Mouse (Mus musculus) lung, adult 18-20 months (tissue): Measurements from ENCODE around the gene Psenen.
A peak's percentile ranks its signal among the peaks of the same experiment; 100 is the strongest.

ENCODE experiments used
- DNase-seq, 2 experiments: peaks; one replicate each; pipeline ENCODE4 v3.0.0; 2022; ENCODE audit warnings: mixed read lengths in 2 of 2

The Psenen gene

DNA sequence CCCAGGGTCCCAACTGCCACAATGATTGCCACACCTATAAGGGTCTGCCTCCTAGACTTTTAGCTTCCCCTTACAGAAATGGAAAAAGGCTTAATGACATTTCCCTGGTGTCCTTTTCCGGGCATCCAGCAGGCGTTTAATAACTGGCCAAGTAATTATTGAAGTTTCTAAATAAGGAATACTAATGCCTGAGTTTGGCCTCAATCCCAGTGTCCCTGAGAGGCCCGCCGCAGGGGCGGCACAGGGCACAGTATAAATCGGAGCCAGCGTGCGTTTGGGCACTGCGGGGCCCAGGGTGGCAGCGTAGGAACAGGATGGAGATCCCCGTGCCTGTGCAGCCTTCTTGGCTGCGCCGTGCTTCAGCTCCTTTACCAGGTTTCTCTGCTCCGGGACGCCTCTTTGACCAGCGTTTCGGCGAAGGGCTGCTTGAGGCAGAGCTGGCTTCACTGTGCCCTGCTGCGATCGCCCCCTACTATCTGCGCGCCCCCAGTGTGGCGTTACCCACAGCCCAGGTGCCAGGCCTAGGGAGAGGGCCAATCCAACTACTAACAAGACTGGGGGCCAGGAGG is 10.3 kb downstream of the Psenen start:
- peak in 1 of 2 experiments; percentile 34 for DNase-seq

DNA sequence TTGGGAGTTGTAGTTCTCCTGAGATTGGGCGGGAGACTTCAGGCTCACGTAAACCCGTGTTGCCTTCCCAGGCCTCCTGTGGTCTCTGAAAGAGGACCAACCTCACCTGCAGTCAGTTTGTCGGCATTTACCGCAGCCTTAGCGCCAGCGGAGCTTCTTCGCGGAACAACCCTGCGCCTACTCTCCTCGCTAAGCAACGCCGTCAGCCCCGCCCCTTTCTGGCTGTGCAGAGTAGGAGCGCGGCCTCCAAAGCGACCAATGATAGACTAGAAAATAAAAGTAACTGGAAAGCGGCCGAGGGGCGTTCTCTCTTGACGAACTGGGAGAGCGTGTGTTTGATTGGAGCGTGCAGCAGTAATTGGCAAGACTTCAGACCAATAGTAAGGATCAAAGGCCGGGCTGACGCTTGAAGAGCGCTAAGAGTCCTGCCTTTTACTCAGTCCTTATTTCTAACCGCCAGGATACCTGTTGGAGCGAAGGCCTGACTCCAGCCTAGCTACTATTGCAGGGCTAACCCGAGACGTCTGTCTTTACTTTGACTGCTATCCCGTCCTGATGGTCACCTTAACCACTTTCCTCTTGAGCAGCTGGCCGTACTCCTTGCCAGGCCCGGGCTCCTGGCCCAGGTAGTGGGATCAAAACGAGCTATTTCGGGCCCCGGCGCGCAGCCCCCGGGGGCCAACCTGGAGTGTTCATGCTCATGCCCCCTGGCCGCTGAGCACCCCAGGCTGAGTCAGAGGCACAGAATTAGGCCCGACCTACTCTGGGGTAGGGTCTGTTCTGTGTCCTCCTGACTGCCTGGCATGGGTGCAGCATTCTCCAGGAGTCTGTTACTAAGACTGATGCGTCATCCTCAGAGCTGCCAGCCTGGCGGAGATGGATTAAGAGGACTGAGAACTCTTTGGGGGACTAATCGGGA is 11.1 kb downstream of the Psenen start, which contains the start of the genes Hspb6 and Proser3:
Gene Hspb6, plus strand, starts transcription at position 77 of the 919 bp plus-strand sequence.
Gene Proser3, minus strand, starts transcription at position 198 of the 919 bp plus-strand sequence.
- peak; percentile 97 to 99 for DNase-seq

DNA sequence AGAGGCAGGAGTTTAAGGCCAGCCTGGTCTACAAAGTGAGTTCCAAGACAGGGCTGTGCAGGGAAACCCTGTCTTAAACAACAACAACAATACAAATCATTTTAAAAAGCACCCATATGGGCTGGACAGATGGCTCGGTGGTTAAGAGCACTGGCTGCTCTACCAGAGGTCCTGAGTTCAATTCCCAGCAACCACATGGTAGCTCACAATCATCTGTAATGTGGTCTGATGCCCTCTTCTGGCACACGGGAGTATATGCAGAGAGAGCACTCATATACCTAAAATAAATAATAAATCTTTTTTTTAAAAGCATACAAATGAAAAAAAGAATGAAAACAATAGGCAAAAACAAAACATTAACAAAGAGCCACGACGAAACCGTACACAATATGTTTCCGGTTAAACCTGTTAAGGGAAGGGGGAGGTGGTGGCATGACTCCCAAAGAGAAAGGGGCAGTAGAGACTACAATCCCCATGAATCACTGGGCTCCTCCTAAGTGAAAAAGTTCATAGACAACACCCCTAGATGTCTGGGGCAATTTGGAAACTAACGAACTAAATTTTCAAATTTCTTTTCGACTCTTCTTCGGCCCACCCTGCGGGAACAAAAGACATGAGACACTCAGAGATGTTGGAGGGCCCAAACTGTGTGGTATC is 11.9 kb downstream of the Psenen start:
- DNase-seq, result peak in 1 of 2 experiments; percentile 74

DNA sequence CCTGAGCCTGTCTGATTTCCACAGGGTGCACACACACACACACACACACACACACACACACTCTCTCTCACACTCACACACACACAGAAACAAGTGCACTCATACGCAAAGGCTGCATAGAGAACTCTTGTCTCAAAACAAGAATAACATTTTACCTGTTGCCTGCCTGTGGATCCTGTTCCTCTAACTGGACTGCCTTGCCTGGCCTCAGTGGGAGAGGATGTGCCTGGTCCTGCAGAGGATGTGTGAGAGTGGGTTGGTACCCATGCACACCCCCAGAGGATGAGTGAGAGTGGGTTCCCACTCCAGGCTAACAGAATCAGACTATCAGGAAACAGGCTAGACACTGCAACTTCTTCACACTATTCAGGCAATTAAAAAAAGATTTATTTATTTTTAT is 12.8 kb downstream of the Psenen start:
- DNase-seq, result no peak

DNA sequence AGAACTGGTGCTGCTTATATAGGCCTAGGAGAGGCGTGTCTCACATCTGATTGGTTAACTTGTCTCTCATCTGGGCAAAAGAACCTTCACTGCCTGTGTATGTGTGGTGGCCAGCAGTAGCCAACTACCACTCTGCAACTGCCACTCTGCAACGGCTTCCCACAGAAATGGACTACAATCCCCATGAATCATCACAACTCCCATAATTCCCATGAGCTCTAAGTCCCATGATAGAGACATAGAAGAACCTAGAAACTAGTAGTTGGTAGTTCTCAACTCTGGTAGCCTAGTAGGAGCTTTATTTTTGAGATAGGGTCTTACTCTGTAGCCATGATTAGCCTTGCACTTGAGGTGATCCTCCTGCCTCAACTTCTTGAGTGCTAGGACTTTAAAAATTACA is 13.5 kb downstream of the Psenen start:
- no peak for DNase-seq

DNA sequence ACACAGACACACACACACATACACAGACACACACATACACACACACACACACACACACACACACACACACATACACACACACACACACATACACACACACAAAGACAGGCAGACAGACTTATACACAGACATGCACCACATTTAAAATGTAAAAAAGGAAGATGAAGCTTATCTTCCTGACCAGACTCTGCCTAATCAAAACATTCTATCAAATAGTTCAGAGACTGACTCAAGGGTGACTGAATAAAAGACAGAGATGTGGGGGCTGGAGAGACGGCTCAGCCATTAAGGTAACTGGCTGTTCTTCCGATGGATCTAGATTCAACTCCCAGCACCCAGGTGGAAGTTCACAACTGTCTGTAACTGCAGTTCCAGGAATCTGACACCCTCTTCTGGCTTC is 19.1 kb downstream of the Psenen start:
- no peak for DNase-seq

DNA sequence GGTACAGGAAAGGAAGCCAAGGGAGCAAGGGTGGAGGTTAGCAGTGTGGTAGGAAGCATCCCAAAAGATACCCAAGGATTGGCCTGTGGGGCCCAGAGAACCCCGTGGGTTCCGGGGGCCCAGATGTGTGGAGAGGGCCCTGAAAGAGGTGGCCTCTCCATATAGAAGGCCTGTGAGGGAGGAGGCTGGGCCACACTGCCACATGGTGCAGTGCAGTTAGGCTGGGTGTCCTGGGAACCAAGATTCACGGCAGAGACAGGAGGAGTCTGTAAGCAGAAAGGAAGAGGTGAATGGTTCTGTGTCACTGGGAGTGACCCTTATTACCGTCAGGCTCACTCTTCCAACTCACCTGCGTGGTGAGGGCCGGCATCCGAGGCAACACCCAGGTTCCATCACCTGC is 22.9 kb downstream of the Psenen start:
- DNase-seq, result no peak

DNA sequence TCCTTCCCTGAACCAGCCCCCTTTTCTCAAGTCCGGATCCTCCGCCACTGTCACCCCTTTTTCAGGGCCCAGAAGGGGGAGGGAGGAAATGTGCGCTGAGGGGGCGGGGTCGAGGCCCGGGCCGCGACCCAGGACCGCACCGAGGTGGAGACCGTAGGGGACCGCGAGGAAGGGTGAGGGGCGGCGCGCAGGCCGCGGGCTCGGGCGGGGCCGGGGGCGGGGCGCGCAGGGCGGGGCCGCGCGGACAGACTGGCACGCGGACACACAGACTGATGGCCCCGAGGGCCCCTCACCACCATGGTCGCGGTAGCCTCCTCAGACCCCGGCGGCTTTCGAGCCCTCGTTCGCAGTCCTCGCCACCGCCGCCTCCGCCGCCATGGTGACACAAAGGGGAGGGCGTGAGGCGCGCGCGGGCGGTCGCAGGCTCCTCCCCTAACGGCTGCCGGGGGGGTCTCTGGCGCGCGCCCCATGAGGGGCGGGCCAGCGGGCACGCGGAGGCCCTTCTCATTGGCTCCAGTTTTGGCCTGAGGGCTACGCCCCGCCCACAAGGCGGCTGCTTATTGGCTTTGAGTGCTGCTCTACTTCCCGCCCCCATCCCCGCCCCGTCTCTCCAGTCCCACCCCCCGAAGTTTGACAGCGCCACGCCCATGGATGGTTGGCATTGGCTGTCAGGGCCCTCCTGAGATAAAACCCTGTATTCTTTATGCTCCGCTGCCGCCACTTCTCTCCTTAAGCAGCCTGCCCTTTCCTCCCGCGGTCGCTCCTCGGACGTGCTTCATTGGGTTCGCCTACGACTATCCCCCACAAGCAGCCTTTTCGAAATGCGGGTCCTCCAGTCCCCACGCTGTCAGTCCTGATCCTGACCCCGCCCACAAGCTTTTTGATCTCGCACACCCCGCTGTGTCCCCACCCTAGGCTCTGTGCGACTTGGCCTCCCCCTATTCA is 28.5 kb downstream of the Psenen start, which contains the start of gene Arhgap33:
Gene Arhgap33, minus strand, starts transcription at position 428 of the 945 bp plus-strand sequence.
- DNase-seq, result peak; percentile 95

DNA sequence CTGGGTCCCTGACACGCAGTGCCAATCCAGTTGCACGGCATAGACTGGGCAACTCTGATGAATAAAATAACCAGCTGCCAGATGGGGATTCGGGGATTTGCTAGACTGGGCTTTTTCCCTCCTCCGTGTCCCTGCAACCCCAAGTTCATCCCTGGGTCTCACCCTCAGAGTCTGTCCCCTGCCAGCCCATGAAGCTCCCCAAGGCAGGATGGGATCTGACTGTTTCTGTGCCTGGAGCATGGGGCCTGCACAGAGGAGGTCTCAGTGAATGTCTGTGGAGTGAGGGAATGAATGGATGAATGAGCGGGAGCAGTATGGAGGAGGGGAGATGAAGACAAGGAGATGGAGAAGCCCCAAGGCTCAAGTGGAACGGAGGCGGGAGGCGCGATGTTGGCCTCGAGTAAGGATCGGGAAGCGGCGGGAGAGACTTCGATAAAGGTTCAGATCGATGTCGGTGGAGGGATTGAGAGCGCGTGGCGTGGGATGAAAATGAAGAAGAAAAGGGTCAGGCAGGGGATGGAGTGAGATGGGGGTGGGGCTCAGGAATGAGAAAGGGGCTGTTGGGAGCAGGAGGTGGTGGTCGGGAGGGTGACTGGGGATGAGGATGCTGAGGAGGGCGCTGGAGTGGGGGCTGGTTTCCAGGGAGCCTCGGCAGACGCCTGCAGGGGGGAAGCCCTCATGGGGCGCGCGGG is 29.3 kb downstream of the Psenen start:
- no peak for DNase-seq

DNA sequence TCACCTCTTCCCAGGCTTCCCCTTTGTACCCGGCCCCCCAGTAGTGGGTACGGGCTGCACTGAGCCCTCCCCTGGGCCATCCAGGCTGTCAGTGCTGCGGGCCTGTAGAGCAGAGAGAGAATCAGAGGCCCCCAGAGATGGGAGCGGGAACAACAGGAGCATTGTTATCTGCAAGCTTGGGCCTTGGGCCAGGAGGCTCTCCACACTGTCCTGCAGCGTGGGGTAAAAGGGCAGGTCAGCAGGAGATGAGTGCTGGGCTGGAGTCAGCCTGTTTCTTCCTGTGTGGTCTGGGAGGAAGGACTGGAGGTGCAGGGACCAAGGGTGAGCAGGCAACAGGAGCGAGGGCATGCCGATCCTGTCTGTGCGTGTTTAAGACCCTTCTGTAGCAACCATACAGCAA is 30.5 kb downstream of the Psenen start:
- no peak for DNase-seq

DNA sequence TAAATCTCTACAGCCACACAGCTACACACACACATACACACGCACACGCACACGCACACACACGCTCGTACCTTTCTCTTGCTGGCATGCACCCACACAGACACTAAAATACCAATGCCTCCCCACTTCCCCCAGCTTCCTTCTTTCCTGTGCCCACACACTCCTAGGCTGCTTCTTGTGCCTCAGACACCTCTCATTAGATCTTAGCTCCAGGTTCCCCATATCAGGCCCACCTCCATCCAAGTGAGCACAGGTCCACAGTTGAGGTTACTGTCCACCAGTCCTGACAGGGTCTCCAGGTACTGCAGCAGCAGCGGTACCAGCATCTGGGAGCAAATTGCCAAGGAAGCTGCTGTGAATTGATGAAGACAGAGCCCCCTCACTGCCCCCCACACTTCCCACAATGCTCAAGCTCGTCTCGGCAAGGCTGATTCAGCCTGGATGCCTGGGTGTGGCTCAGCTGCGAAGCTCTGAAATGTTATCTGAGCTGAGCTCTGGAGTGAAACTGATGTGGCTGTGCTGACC is 32.1 kb downstream of the Psenen start:
- DNase-seq, result no peak

DNA sequence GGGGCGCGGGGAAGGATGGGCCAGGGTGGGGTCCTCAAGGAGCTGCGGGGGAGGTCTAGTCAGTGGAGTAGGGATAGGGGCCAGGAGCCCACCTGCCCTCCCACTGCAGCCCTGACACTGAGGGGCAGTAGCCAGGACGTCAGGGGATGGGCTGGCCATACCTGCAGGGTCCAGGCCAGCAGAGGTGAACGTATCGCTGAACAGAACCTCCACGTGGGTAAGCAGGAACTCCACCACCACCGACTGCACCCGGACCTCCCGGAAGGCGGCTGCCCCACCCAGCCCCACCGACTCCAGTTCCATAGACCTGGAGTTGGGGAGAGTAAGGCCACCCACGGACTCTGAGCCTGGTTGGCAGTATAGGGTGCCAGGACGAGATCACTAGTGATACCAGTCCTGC is 36.4 kb downstream of the Psenen start:
- no peak for DNase-seq

DNA sequence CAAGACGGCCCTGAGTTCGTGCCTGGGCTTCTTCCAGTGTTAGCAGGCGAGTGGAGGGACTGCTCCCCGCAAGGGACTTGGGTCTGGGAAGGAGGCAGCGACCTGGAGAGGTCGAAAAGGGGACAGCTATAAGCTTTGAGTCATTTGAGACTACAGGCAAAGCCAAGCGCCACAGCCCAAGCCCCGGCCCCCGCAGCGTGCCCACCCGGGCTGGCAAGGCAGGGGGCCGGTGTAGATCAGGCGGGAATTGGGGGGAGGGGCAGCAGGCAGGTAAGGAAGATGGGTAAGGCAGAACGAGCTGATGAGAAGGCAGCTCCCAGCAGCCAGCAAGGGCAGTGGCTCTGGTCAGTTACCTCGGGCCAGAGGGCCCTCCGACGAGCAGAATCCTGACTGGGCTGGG is 37.0 kb downstream of the Psenen start:
- DNase-seq, result no peak

DNA sequence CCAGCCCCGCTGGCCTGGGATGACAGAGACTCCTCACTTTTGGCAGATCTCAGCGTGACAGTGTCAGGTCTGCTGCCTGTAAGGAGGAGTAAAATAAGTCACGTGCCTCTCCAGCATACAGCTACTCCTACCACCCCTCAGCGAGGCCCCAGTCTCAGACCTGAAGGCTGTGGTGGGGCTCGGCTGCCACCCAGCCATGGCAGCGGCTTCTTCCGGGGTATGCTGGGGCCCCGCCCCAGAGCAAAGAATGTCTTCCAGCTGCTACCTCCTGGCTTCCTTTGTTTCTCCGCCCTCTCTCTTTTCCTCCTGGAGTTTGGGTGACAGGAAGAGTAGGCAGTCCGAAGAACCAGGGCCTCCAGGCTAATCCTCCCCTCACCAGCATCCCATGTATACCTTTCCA is 37.5 kb downstream of the Psenen start:
- peak; percentile 22 to 49 for DNase-seq

DNA sequence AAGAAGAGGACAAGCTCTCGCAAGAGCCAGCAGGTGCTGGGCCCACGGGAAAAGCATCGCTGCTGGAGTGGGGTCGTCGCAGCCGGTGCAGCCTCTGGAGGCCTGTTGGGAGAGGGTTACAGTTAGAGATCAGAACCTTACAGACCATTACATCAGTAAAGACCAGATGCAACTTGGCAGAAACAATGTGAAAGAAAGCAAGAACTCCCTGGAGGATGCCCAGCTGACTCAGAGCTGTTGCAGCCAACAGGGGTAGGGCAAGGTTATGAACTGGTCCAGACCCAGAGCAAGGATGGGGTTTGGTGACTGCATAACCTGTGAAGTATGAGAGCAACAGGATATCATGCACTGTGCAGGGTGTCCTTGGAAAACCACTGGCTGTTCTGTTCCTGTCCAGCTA is 38.9 kb downstream of the Psenen start:
- no peak for DNase-seq

DNA sequence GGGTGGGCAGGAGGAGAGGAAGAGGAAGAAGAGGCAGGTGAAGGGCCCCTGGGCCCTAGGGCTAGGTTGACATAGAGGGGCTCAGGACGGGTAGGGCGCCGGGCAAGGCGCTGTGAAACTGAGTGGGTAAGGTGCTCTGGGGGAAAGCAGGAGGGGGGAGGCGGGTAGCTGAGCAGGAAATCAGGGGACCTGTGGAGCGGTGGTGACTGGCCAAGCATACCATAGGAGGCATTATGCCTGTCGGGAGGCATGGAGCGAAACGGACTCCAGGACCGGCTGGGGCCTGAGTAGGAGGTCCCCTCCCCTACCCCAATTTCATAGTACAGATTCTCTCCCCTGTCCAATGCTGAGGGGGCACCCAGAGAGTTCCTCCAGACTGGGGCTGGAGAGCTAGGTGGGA is 40.6 kb downstream of the Psenen start:
- DNase-seq, result no peak

DNA sequence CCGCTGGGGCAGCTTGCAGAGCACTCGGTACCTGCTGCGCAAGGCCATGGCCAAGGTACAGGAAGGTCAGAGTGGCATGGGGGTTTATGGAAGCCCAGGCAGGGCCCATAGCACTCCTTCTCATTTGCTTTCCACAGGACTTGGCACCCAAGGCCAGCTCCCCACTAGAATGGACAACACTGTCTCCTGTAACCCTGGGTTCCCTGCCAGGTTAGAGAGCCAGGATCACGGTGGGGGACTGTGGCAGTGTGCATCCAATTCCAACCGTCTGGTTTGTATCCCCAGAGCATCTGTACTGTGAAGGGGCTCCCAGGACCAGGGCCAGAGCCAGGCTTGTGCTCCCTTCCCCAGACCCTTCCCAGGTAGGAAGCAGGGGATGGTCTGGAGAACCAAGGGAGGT is 42.6 kb downstream of the Psenen start:
- DNase-seq, result no peak

DNA sequence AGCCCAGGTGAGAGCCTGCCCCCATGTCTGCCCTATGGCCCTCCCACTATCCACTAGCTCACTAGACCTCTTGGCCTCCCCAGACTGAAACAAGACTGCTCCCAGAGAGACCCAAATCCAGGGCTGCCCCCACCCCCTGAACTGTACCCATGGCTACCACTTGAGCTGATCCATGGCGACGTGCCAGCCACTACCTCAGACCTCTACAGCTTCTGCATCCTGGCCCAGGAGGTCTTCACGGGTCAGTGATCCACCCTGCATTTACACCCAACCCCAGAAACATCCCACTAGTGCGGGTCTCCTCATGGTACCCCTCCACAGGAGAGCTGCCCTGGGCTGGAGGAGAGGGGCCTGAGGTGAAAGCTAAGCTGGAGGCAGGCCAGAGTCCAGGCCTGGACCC is 43.0 kb downstream of the Psenen start:
- DNase-seq, result no peak

DNA sequence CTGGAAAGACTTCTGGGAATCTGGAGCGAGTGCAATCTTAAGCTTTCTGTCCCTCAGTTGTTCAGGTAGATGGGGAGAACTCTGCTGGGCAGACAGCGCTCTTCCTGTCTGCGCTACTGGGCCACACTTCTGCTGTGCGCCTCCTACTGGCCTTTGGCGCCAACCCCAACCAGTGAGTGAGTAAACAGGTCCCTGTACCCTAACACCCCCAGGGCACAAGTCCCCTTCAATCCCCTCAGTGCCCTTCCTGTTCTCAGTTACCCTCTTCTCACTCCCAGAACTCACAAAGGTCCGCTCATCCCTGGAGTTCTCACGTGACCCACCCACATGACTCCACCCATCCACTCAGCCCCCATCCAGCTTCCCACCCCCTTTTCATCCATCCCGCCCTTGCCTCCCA is 45.1 kb downstream of the Psenen start:
- DNase-seq, result no peak

DNA sequence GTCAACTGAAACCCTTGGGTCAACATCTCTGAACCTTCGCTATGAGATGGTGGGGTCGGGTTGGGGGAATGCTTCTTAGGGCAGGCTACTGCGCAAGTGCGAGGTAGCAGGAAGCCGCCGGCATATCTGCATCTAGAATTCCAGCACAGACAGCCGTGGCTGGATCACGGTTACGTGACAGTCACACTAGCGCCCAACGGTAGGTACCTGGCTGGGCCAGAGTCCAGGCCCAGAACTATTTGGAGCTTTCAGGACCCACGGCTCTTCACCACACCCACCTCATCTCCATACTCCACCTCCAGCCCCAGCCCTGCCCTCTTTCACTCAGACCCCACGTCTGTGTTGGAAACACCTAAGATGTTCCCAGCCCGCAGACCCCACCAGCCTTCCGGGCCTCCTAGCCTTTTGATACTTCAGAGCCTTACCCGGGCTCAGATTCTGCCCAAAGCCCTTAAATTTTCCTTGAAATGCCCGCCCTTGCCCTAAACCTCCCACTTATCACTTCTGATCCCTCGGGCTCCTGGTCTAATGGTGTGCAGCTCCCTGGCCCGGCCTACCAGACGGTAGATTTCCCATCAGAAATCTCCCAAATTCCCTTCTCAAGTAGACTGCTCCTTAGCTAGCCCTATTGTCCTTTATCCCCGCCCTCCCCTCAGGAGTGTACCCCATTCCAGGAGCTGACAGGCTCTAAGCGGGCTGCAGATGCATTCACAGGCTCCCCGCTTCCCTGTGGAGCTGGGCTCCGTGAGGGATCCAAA is 48.2 kb downstream of the Psenen start:
- no peak for DNase-seq
